Mouse (Mus musculus) cerebellum, postnatal 10 days (tissue): ENCODE data around the gene Cldn6.

ENCODE experiments used
- DNase-seq, 2 experiments: peaks; one replicate each; pipeline ENCODE4 v3.0.0; 2021; ENCODE audit warnings: mixed read lengths in 2 of 2

Cldn6 gene

DNA sequence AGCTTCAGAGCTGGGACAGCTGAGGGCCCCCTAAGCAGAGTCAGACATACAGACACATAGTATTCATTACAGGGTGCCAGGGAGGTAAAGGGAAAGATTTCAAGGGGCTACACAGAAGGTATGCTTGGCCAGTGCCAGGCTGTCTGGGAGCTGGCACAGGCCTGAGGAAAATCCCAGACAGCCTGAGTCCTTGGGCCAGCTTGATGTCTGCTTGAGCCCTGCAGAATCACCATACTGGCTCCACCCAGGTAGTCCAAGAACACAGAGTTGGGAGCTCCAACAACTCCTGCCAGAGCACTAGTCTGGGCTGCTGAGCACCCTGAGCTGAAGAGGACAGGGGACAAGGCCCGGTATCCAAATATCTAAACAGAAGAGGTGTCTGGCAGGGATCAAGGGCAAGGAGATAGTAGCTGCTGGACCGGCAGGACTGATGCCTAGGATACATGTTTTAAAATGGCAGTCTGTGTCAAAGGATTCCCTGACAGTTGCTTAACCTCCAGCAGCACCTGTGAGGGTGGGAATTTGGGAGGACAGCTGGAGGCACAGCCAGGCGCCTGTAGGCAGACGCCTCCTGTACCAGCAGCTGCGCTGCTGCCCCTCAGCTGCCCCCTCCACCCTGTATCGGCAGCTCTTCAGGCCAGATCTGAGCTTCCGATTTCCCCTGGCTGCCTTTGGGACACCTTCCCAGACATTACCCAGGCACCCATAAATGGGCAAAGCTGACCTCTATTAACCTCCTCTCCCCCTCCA, 43.5 kb downstream of the Cldn6 start, which contains the start of gene 1520401A03Rik:
Gene 1520401A03Rik, minus strand, starts transcription at position 408 of the 750 bp plus-strand sequence.
- DNase-seq = no peak

DNA sequence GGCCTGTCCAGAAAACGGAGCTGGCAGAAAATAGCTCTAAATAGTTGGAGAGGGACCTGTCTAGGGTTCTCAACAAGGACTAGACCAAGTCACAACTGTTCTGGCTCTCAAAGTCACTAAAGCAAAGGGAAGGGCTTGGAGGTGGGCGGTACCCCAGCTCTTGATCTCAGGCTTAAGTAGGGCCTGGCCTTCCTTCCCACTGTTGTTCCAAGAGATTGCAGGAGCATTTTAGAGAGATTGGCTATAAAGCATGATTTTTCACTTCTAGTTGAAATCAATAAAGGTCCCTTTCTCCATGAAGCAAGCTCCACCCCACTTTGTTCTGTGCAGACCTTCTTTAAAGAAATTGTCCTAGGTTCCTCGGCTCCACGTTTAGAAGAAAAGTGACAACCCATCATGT, 46.4 kb downstream of the Cldn6 start:
- DNase-seq = peak in 1 of 2 experiments; percentile 30

DNA sequence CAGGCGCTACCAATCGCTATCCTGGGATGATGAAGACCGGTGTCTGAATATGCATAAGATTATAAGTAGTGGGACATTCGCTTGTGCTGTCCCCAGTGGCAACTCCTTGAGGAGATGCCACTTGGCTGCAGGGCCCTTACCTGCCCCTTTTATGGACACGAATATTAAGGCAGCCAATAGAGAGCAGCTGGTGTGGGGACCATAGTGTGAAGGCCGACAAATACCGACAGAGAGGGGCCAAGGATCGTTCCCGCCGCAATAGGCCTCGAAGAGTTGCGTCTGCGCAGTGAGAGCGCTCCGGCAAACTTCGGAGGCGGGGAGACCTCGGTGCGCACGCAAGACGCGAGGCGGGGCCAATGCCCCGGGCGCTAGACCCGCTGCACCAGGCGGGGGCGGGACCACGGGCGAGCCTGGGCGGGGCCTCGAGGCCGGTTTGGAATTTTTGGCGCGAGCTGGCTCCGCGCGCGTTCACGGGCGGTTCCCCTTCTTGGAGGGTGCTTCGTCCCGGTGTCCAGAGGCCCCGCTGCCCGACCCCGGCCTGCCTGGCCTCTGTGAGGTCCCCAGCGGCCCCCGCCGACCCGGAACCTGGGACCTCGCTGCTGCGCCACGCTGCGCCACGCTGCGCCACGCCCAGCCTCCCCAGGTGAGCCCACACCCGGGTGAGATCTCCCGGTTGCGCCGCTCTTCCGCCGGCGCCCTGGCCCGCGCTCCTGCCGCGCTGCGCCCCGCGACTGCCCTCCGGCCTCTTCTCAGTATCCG, 47.1 kb downstream of the Cldn6 start, which contains the start of gene Pkmyt1:
Gene Pkmyt1, plus strand, starts transcription at position 338 of the 759 bp plus-strand sequence.
- DNase-seq = peak; percentile 98

GRCm38 (mm10) chr17:23726758-23727142, 47.7 kb downstream of the Cldn6 start:
- DNase-seq = peak; percentile 88 to 92

DNA sequence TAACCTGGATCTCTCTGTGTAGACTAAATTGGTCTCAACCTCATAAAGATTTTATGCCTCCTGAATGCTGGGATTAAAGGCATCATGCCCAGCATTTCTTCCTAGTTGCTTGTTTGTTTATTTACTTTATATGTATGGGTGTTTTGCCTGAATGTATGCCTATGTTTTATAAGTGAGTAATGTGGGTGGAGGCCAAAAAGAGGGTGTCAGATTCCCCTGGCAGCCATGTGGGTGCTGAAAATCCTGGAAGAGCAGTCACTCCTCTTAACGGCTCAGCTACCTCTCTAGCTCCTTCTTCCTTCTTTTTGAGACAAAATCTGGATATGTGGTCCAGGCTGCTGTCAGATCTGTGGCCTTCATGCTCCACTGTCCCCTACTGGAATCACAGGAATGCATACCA, 51.4 kb downstream of the Cldn6 start:
- DNase-seq = no peak
